Mouse (Mus musculus) olfactory bulb, adult 2 months (tissue): ENCODE measurements around the gene Ccdc28a. TPM values are rescaled to one million over a fixed set of nuclear protein-coding genes. Genes with fewer than 3 reads are reported as not detected.

Experiments used
- H3K27ac ChIP-seq: fragments of 200-500 bp; 2 replicates; pipeline ENCODE4 v1.5.1; 2012; ENCODE audit warnings: low read depth, low read length; ENCODE audit not compliant: insufficient read depth
- H3K4me1 ChIP-seq: fragments of 200-500 bp; 2 replicates; pipeline ENCODE4 v1.6.1; 2012; ENCODE audit warnings: low read length; ENCODE audit not compliant: control insufficient read depth, insufficient read depth
- H3K4me3 ChIP-seq: fragments of 200-500 bp; 2 replicates; pipeline ENCODE4 v1.5.1; 2012; ENCODE audit warnings: mild to moderate bottlenecking, low read depth, low read length, moderate library complexity; ENCODE audit not compliant: insufficient read depth
- CTCF ChIP-seq: fragments of 200-500 bp; IDR thresholded peaks from 2 replicates; pipeline ENCODE4 v1.5.1; 2012; ENCODE audit warnings: low read depth, mild to moderate bottlenecking, low read length, moderate library complexity; ENCODE audit not compliant: insufficient read depth
- POLR2A ChIP-seq: fragments of 200-500 bp; IDR thresholded peaks from 2 replicates; pipeline ENCODE4 v1.6.1; 2012; ENCODE audit warnings: mild to moderate bottlenecking, low read depth, low read length, moderate library complexity; ENCODE audit not compliant: insufficient read depth
- WGBS: fragments of 180-500 bp; shearing (Covaris S2); methylation state at CpG from one replicate; pipeline ENCODE4 v1.1.7; 2018; 5-methylcytosine and 5-hydroxymethylcytosine counted together
- polyA plus RNA-seq: library from polyadenylated mRNA; stranded (reverse); fragments of >200 nt; gene quantifications from 2 replicates; pipeline ENCODE4 v1.2.4, GENCODE M21; 2012; ENCODE audit warnings: low replicate concordance; ENCODE audit not compliant: missing spikeins, insufficient read depth, insufficient read length

Gene Ccdc28a
- polyA plus RNA-seq, 1 experiment, result not detected

DNA sequence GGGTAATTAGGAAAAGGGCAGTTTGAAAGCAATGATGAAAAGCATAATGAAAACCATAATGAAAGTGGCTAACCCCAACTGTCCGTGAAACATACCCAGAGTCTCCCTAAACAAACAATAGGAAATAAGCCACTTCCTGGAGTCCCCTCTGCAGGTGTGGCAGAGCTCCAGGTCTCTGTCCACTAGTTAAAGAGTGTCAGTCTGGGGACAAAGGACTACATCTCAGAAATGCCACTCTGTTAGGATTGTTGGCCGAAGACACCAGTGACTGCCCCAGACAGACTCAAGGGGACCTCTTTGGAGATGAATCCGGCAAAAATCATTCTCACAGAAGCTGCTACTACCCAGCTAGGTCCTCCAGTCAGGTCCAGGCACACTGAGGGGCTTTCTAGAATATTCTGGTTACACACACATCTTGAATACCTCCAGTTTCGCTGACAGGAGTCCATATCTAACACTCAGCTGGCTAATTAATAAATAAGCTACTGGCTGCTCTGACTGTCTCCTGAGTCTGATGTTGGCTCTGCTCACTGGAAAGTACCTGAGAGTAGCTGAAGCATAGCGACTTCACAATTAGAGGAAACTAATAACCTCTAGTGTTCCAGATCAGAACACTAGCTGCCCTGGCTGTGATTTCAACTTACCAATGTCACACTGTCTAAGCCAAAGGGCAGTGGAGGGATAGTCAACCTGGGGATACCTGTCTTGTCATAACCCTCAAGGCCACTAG lies 36.3 kb downstream of the Ccdc28a start:
- peaks cover 3% of the 10 kb centered on the region; the same call in 1 of the 2 replicates for H3K4me1 ChIP-seq
- TF ChIP-seq CTCF (no peak), POLR2A (no peak)
- 86% methylated on average over 5 of the region's 5 CpGs for WGBS
- no peak overlapping the region for H3K4me3 ChIP-seq
- H3K27ac ChIP-seq, result no peak overlapping the region

DNA sequence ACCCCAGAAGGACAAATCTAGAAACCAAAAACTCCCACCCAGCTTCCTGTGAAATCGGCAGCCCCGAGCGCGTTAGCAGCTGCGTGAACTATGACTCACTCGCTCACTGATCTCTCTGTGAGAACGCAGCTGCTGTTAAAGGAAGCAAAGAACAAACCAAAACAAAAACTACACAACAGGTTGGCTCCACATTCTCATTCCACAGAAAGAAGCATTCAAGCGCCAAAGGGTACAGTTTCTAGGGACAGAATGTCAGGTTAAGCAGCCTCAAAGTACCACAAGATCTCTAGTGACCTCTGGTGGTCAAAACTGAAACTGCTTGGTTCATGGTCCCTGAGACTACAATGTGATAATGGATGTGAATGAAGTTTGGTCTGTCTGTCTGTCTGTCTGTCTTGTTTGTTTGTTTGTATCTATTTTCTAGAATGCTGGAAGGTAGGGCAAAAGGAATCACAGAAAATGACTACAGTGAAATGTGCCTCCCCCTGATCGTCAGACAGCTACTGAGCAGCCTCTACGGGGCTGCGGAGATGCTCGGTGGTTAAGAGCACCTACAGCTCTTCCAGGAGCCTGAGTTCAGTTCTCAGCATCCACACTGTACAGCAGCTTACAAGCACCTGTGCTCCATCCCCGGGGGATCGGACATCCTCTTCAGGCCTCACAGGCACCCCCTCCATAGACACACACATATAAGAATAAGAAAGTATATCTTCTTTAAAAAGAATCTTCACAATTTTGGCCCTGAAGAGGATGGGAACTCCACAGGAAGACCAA lies 37.4 kb downstream of the Ccdc28a start:
- Histone ChIP-seq H3K4me1 (peaks cover 3% of the 10 kb centered on the region; the same call in 1 of the 2 replicates), H3K27ac (no peak overlapping the region), H3K4me3 (peak overlapping the region; percentile 34)
- WGBS, result 34% methylated on average over 14 of the region's 14 CpGs
- TF ChIP-seq POLR2A (no peak), CTCF (no peak)

DNA sequence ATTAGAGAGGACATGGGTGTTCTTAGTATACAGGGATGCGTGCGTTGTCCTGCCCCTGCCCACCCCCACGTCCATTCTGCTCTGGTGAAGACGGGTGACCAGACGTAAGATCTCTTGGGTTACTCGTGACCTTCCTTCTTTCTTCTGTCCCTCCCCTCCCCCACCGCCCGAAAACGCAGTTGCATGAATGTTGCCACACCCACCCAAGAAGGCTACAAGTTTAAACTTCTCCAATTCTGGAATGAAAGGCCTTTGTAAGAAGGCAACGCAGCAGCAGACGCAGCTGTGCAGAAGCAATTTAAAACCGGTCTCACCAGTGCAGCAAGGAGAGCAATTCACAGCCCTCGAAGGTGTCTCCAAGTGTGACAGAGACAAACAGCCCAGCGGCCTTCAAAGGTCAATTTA lies 40.1 kb downstream of the Ccdc28a start:
- TF ChIP-seq CTCF, result no peak
- no peak for TF ChIP-seq POLR2A
- WGBS, result 70% methylated on average over 14 of the region's 14 CpGs
- H3K27ac ChIP-seq, result no peak overlapping the region
- H3K4me3 ChIP-seq, result no peak overlapping the region
- H3K4me1 ChIP-seq, result peaks cover 3% of the 10 kb centered on the region; the same call in 1 of the 2 replicates

DNA sequence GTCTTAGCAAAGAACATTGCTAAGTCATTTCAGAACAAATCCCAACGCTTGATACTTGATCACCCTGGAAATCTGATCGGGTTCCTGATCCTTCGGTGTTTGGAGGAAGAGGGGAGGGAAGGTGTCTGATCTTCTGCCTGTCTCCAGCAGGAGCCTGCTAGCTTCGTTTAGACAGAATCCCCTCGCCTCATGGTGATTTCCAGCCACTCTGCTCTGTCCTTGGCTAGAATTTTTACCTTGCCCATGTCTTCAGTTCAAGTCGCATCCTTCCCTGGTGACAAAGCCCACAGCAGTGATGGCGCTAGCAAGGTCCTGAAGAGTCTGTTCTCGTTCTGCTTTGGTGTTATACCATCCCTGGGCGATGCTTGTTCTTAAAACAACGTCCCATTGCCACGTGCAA lies 40.6 kb downstream of the Ccdc28a start:
- TF ChIP-seq CTCF, result no peak
- Histone ChIP-seq H3K4me1 (peaks cover 3% of the 10 kb centered on the region; the same call in 1 of the 2 replicates), H3K4me3 (no peak overlapping the region), H3K27ac (no peak overlapping the region)
- WGBS, result 86% methylated on average over 11 of the region's 11 CpGs

DNA sequence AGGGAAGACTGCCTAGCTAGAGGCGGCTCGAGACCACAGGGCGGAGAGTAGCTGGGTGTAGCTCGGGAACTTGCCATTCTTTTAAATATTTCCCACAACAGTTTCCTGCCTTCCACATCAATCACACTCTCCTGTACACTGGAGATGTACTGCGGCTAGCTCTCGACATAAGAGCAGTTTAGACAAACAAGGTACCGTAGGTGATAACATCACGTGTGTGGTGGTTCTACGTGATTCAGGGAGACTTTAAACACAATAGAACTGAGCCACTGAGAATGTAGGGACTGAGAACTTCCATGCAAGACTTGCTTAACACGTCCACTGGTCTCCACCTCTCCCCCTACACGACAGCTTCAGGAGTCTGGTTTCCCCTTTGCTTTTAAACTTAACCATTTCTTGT lies 41.6 kb downstream of the Ccdc28a start:
- no peak overlapping the region for H3K27ac ChIP-seq
- 84% methylated on average over 11 of the region's 11 CpGs for WGBS
- peaks cover 3% of the 10 kb centered on the region; the same call in 1 of the 2 replicates for H3K4me1 ChIP-seq
- no peak overlapping the region for H3K4me3 ChIP-seq
- no peak for TF ChIP-seq POLR2A
- TF ChIP-seq CTCF, result no peak

DNA sequence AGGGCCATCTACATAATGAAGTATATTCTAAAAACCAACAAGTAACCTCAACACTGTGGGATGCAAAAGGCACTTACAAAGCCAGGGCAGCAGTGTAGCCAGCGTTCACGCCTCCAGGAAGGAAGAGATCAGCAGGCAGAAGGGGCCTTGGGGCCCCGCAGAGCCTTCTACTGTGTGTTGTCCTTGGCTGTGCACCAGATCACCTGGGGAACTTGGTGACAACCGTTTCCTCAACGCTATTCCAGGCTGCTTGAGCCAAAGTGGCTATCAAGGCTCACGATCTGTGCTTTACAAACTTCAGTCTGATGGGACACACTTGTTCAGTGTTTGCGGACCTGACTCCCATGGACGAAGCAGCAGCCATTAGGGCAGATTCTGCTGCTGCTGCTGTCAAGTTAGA lies 43.1 kb downstream of the Ccdc28a start:
- H3K4me3 ChIP-seq, result no peak overlapping the region
- no peak overlapping the region for H3K27ac ChIP-seq
- H3K4me1 ChIP-seq, result no peaks in the 10 kb centered on the region
- 70% methylated on average over 8 of the region's 8 CpGs for WGBS
- TF ChIP-seq CTCF (no peak), POLR2A (no peak)

DNA sequence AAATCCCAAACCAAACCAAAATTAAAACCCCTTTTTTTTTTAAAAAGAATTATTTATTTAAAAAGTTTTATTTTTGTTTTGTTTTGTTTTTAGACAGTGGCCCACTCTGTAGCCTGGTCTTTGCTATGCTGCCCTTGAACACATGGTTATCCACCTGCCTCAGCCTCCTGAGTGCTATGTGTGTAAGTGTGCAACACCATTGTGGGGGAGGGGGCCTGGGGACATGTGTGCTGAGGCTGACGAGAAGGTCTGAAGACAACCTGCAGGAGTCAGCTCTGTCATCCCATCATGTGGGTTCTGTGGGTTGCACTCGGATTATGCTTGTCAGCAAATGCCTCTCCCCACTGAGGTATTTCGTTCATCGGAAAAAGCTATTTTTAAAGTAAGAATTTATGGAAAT lies 45.3 kb downstream of the Ccdc28a start:
- H3K27ac ChIP-seq, result no peak overlapping the region
- no peak overlapping the region for H3K4me3 ChIP-seq
- 92% methylated on average over 4 of the region's 4 CpGs for WGBS
- H3K4me1 ChIP-seq, result no peaks in the 10 kb centered on the region
- TF ChIP-seq POLR2A (no peak), CTCF (no peak)

DNA sequence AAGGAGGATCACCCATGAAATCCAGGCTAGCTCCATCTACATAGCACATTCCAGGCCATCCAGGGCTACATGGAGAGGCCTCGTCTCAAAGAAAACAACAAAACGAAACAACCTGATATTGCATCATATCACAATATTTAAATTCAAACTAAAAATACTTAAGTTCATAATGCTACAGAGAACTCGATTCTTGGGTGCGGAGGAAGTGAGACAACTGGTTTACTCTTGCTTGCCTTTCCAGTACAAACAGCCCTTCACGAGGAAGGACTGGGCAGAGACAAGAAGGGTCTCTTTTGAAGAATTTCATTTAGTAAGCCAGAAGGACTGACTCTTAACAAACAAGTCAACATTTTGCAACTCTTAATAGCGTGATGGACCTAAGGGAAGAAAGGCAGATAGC lies 46.2 kb downstream of the Ccdc28a start:
- Histone ChIP-seq H3K4me3 (no peak overlapping the region), H3K4me1 (no peaks in the 10 kb centered on the region), H3K27ac (no peak overlapping the region)
- TF ChIP-seq POLR2A, result no peak
- TF ChIP-seq CTCF, result no peak
- 93% methylated on average over 6 of the region's 6 CpGs for WGBS

DNA sequence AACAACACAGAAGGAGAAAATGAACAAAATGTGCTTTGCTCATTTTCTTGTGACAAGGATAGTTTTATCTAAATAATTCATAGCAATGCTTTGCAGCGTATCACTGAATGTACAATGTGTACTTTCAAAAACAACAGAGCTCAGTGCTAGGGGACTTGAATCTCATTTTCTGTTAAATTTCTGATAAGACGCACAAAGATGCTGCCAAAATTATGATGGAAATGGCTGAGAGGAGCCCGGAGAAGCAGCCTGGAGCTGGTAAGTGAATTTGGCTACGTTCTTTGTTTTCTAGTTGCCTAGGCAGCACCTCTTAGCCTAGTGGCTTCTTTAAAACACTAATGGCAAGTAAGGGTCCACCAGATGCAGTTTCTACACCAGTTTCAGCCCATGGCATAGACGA lies 52.6 kb downstream of the Ccdc28a start:
- Histone ChIP-seq H3K27ac (no peak overlapping the region), H3K4me1 (no peaks in the 10 kb centered on the region), H3K4me3 (no peak overlapping the region)
- 76% methylated on average over 5 of the region's 5 CpGs for WGBS
- TF ChIP-seq POLR2A (no peak), CTCF (no peak)
